Comparison of ENCODE assay signal across 10 mouse cellular contexts in genomic region chr6:115178826-115179225, GRCm38 (mm10). TPM values are rescaled to one million over a fixed set of nuclear protein-coding genes. Genes with fewer than 3 reads are reported as not detected.
DNase-seq lines count a peak whose midpoint lies in the region; ATAC-seq and TF ChIP-seq lines count a peak whose summit lies in the region.
"Had no signal": no experiment of that assay in that cellular context is flagged by ENCODE, and none has a peak within 500 bp of the region (broad histone marks: within the 10 kb centered on the region; RNA-seq: fewer than 3 reads in every experiment).

No protein-coding gene starts in this region.

- in situ Hi-C loops in Patski (cut with MboI; ENCODE audit: low pct_unique_long_range_greater_than_20kb): loop anchor here (5.0 kb wide), 2 partner anchors 88 to 358 kb away; no protein-coding TSS in a partner anchor

- CTCF ChIA-PET in Patski (lab: Charles Lee): interaction anchor here (0.8 to 1.5 kb wide), 2 partner anchors 10 to 90 kb away, joined by 3 to 4 read pairs; no protein-coding TSS in a partner anchor

- ATAC-seq in kidney, embryonic 14.5 days (ENCODE audit: low FRiP score, low TSS enrichment): no peak
- ATAC-seq in Patski: no peak
- no peak for ATAC-seq in embryonic facial prominence, embryonic 14.5 days (ENCODE audit: low read depth)

- POLR2A ChIA-PET in Patski (lab: Charles Lee): interaction anchor here (0.6 kb wide), 1 partner anchor 63 kb away, joined by 3 read pairs; no protein-coding TSS in a partner anchor

- no peak for TF ChIP-seq CTCF in Patski (IDR thresholded peaks at IDR 0.05)

- H3K36me3 ChIP-seq in kidney, embryonic 14.5 days (ENCODE audit: control insufficient read depth, insufficient read depth, low read length): no peaks in the 10 kb centered on the region
- H3K36me3 ChIP-seq in embryonic facial prominence, embryonic 14.5 days (ENCODE audit: control insufficient read depth, insufficient read depth, low read length): no peaks in the 10 kb centered on the region
- H3K36me3 ChIP-seq: stomach, embryonic 15.5 days had no signal

- intact Hi-C loops in left cerebral cortex, postnatal 4 days (cut with DNase I): loop anchor here (5.0 kb wide), 1 partner anchor 88 kb away; no protein-coding TSS in a partner anchor

- H3K9me3 ChIP-seq in kidney, embryonic 14.5 days (ENCODE audit: control insufficient read depth, low read length): no peaks in the 10 kb centered on the region
- no peaks in the 10 kb centered on the region for H3K9me3 ChIP-seq in embryonic facial prominence, embryonic 14.5 days (ENCODE audit: control insufficient read depth, low read length)
- H3K9me3 ChIP-seq: stomach, embryonic 15.5 days had no signal

- no peak overlapping the region for H3K4me2 ChIP-seq in kidney, embryonic 14.5 days (replicated peaks; ENCODE audit: low read depth, low read length)
- no peak overlapping the region for H3K4me2 ChIP-seq in embryonic facial prominence, embryonic 14.5 days (ENCODE audit: low read depth, low read length)
- H3K4me2 ChIP-seq: stomach, embryonic 15.5 days had no signal

- no peaks in the 10 kb centered on the region for H3K4me1 ChIP-seq in kidney, embryonic 14.5 days (ENCODE audit: control insufficient read depth, insufficient read depth, low read length)
- no peaks in the 10 kb centered on the region for H3K4me1 ChIP-seq in embryonic facial prominence, embryonic 14.5 days (ENCODE audit: control insufficient read depth, insufficient read depth, low read length)
- H3K4me1 ChIP-seq: stomach, embryonic 15.5 days had no signal

- no peak overlapping the region for H3K4me3 ChIP-seq in kidney, embryonic 14.5 days (ENCODE audit: low read length)
- H3K4me3 ChIP-seq in embryonic facial prominence, embryonic 14.5 days (ENCODE audit: low read depth, low read length): no peak overlapping the region
- H3K4me3 ChIP-seq: stomach, embryonic 15.5 days had no signal

- WGBS in kidney, embryonic 14.5 days: 28% methylated on average over 3 of the region's 3 CpGs
- WGBS in embryonic facial prominence, embryonic 14.5 days: 23% methylated on average over 3 of the region's 3 CpGs

- no peak overlapping the region for H3K27ac ChIP-seq in kidney, embryonic 14.5 days (ENCODE audit: low read depth, low read length)
- no peak overlapping the region for H3K27ac ChIP-seq in embryonic facial prominence, embryonic 14.5 days (replicated peaks; ENCODE audit: low read depth, low read length)
- H3K27ac ChIP-seq: liver, embryonic 14.5 days; stomach, embryonic 15.5 days had no signal

- DNase-seq in kidney, adult 18-20 months: peak; percentile 11
- peak; percentile 12 for DNase-seq in Patski (ENCODE audit: low read depth, low spot score)
- DNase-seq in embryonic facial prominence, embryonic 14.5 days (ENCODE audit: low spot score): peak; percentile 74
- peak; percentile 43 to 58 for DNase-seq in lung, postnatal 4 days
- DNase-seq in c-Kit-positive CD71-positive TER-119-positive erythroid progenitor cells, embryonic 14.5 days (ENCODE audit: low spot score): no peak
- DNase-seq in cerebellum, adult 11-12 months: no peak
- DNase-seq in left cerebral cortex, postnatal 4 days: no peak

- H3K9ac ChIP-seq in kidney, embryonic 14.5 days (ENCODE audit: low read depth, low read length): no peak overlapping the region
- H3K9ac ChIP-seq in embryonic facial prominence, embryonic 14.5 days (ENCODE audit: low read depth, low read length): no peak overlapping the region
- H3K9ac ChIP-seq: liver, embryonic 14.5 days; stomach, embryonic 15.5 days had no signal

- no peaks in the 10 kb centered on the region for H3K27me3 ChIP-seq in kidney, embryonic 14.5 days (ENCODE audit: control insufficient read depth, insufficient read depth, low read length)
- H3K27me3 ChIP-seq in Patski: peaks cover 39% of the 10 kb centered on the region
- no peaks in the 10 kb centered on the region for H3K27me3 ChIP-seq in embryonic facial prominence, embryonic 14.5 days (replicated peaks; ENCODE audit: control insufficient read depth, insufficient read depth, low read length)
- H3K27me3 ChIP-seq: stomach, embryonic 15.5 days had no signal

RNA-seq across cellular contexts. Expression of gene Syn2, which starts 44.1 kb away (rescaled TPM):
- 0.66 and 0.89 TPM in 2 replicates for polyA plus RNA-seq in kidney, embryonic 14.5 days (2014; fragmentation: Nextera tagmentation; extraction: Ambion mirVana)
- 0.23 TPM for polyA plus RNA-seq in Patski (2021)
- polyA plus RNA-seq in embryonic facial prominence, embryonic 14.5 days (2014; fragmentation: Nextera tagmentation; extraction: Ambion mirVana): 5.7 and 6.5 TPM in 2 replicates
- total RNA-seq in left cerebral cortex, postnatal 4 days (2021): 100 to 1,000 TPM; 140 to 169 TPM

RNA-seq across cellular contexts. Expression of gene Gm17482, which starts 48.3 kb away (rescaled TPM):
- not detected in 2 replicates for polyA plus RNA-seq in kidney, embryonic 14.5 days (2014; fragmentation: Nextera tagmentation; extraction: Ambion mirVana)
- not detected for polyA plus RNA-seq in Patski (2021)
- not detected in 2 replicates for polyA plus RNA-seq in embryonic facial prominence, embryonic 14.5 days (2014; fragmentation: Nextera tagmentation; extraction: Ambion mirVana)
- not detected for total RNA-seq in left cerebral cortex, postnatal 4 days (2021)
- polyA plus RNA-seq: liver, embryonic 14.5 days; stomach, embryonic 15.5 days had no signal

Comparison
In these comparisons a context has a peak if more than half of its experiments do, and no peak if none do; other contexts are left out.
1. DNase-seq: peak in kidney, adult 18-20 months (single experiment), Patski (single experiment), embryonic facial prominence, embryonic 14.5 days (single experiment) and lung, postnatal 4 days (2 of 2); none in c-Kit-positive CD71-positive TER-119-positive erythroid progenitor cells, embryonic 14.5 days (single experiment), cerebellum, adult 11-12 months (single experiment) and left cerebral cortex, postnatal 4 days (single experiment).